Mouse (Mus musculus): Measurements from ENCODE around the gene Alg5. TPM values are rescaled to one million over a fixed set of nuclear protein-coding genes. Genes with fewer than 3 reads are reported as not detected.

Gene Alg5
- total RNA-seq (2023): 7.7 and 10.2 TPM in 2 replicates

DNA sequence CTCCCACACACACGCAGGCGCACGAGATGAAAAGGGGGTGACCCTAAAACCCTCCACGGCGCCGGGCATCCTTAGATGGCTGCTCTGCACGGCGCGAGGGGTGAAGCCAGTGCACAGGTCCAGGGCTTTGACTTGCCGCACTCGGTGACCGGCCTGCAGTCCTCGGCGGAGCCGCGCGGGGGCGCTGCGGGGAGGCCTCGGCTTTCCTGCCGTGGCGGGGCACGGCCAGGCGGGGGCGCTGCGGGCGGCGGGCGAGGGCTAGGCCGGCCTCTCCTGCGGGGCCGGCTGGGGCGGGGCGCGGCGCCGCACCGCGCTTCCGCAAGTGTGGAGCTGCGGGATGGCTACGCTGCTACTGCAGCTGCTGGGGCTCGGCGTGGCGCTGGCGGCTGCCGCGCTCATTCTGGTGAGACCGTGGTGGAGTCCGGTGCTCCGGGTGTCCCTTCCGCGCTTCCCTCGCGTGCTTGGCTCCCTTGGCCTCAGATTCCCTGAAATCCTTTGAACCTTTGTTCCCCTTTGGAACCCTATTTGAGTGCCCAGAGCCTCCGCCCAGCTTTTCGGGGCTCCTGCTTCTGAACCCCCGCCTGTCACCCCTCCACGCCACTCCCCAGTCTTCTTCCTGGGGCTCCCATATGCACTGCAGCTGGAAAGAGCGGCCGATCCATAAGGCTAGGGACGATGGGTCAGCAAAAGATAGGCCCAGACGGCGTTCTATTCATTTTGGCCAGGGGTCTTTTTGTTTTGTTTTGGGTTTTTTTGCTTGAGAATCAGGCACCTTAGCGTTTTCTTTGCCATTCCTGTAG lies at the start of gene Alg5, which contains the start of gene Exosc8:
TSS of gene Alg5 (plus strand) at position 293 of the 800 bp plus-strand sequence.
TSS of gene Exosc8 (minus strand) at position 147 of the 800 bp plus-strand sequence.

GRCm38 (mm10) chr3:54692202-54693055 lies 42.9 kb upstream of the Alg5 start, which contains the start of gene Supt20:
TSS of gene Supt20 (plus strand) at chr3:54692807.

DNA sequence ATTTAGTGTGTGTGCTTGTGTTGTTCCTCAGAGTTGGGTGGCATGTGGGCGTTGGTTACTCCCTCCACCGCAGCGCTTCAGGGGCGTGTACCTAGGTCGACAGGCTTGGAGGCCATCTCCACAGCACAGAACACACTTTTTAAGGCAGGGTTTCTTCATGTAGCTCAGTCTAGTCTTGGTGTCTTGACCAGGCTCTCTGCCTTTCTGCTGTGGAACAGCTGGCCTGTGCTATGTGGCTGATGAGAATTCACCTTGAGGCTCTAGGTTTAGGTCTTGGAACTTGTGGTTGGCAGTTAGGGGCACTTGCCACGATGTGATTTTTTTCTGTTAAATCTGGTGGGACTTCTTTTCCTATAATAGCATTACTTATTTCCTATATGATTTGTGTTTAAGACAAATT lies 21.1 kb upstream of the Alg5 start, which contains the start of gene Gm21958:
TSS of gene Gm21958 (minus strand) at position 101 of the 400 bp plus-strand sequence.

GRCm38 (mm10) chr3:54755145-54756041 lies 20.1 kb downstream of the Alg5 start, which contains the start of gene Smad9:
TSS of gene Smad9 (plus strand) at chr3:54755582.

Other genes with a start within 250 kb of the Alg5 start
- gene Supt20, start 42.7 kb upstream of the Alg5 start, total RNA-seq (2023): 96.5 and 154 TPM in 2 replicates
- not detected in 2 replicates for gene Gm21958, start 21.2 kb upstream of the Alg5 start, total RNA-seq (2023)
- gene Exosc8, start 146 bp upstream of the Alg5 start, total RNA-seq (2023): 41.5 and 59.2 TPM in 2 replicates
- gene Smad9, start 20.0 kb downstream of the Alg5 start, total RNA-seq (2023): not detected in 2 replicates
- 23.2 and 23.5 TPM in 2 replicates for gene Rfxap, start 72.3 kb downstream of the Alg5 start, total RNA-seq (2023)
- not detected in 2 replicates for gene Sertm1, start 180.3 kb downstream of the Alg5 start, total RNA-seq (2023)

Data from neutrophil, adult 65 days (primary cell).